Mouse (Mus musculus): Measurements from ENCODE around the gene Rasl10b.

- TF ChIP-seq CTCF (IDR thresholded peaks at IDR 0.05; ENCODE audit: low read depth, low read length) (peak; percentile 40), POLR2A (IDR thresholded peaks at IDR 0.05; ENCODE audit: insufficient read depth, low read length) (no peak), EP300 (IDR thresholded peaks at IDR 0.05; ENCODE audit: insufficient read depth, low read depth, low read length) (no peak)
Observed at GRCm38 (mm10) chr11:83442596-83443267, 33.8 kb downstream of the Rasl10b start.

Measured in ES-Bruce4 (cell line).